Mouse (Mus musculus) lung, adult 18-20 months (tissue): ENCODE measurements around the gene Sgcd.
"Not testable (repeated sequence)": the region's sequence is repeated elsewhere in the genome, so short reads cannot be mapped to it uniquely, and the experiment has no call there.

Experiments used
- DNase-seq, 2 experiments: peaks; one replicate each; pipeline ENCODE4 v3.0.0; 2022; ENCODE audit warnings: mixed read lengths in 2 of 2

Sgcd gene

DNA sequence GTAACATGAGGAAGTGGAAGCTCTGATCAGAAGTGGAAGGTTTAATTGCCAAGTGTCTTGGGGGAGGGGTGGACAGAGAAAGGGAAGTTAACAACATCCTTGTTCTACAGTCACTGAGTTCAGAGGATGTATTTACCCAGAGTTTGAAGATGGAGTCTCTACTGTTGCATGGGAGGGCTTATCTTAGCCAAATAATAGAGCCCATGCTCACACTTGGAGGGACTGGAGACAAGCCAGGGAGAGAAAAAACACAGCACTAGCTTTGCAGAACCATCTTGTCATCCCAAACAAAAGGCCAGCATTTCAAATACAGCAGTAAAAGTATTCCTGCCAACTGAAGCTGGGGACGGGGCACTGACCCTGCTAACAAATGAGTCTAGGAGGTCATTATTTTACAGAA is 212.8 kb downstream of the Sgcd start:
- DNase-seq, result no peak

DNA sequence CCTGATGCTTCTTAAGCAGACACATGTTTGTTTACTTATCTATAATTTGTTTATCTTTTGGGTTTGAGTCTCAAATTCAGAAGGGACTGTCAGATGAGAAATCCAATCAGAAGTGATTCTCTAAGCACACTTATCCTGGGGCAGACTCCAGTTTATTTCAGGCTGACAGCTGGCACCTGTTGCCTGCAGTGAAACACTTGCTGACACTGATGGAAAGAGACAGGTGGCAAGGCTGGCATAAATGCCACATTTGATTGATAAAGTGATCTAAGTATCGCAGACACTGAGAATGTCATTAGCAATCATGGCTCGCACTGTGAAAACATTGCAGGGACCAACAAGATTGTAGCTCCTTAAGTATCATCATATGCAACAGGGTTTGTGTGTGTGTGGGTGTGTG is 222.9 kb downstream of the Sgcd start:
- no peak for DNase-seq

DNA sequence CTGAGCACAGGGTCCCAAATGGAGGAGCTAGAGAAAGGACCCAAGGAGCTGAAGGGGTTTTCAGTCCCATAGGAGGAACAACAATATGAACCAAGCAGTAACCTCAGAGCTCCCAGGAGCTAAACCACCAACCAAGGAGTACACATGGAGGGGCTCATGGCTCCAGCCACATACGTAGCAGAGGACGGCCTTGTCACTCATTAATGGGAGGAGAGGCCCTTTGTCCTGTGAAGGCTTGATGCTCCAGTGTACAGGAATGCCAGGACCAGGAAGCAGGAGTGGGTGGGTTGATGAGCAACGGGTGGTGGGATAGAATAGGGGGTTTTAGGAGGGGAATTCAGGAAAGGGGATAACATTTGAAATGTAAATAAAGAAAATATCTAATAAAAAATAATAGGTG is 225.2 kb downstream of the Sgcd start:
- not testable (repeated sequence) for DNase-seq

DNA sequence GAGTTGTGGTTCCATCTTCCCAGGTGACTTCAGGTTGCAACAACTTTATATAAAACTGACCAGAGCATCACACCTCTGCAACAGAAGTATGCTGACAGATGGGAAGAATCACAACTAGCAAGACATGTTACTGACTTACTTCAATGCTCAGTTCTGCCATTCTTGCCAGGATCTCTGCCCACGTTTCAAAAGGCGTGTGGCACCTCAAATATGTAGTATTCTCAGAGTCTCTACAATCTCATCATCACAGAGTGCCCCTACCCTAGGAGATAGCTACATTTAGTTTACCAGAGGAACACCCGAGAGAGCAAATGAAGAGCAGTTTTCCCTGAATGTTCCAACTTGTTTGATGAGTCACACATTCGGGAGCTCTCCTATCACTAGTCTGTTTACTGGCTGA is 229.8 kb downstream of the Sgcd start:
- DNase-seq, result no peak

DNA sequence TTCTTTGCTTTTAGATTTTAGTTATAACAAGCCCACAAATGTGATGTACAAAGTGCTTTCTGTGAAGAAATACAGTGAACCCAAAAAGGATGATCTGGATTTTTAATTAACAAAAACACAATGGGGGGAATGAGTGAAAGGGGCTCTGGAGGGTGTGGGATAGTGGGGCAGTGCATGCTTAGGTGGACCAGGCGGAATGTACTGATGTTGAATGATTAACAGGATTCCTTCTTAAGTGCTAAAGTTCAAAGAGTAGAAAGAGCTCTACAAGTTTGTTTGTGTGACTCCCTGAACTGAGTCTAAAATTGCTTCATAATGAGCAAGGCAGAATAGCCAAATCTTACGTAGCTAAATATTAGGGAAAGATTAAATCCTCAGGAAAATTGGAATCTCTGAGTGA is 246.0 kb downstream of the Sgcd start:
- DNase-seq, result no peak

DNA sequence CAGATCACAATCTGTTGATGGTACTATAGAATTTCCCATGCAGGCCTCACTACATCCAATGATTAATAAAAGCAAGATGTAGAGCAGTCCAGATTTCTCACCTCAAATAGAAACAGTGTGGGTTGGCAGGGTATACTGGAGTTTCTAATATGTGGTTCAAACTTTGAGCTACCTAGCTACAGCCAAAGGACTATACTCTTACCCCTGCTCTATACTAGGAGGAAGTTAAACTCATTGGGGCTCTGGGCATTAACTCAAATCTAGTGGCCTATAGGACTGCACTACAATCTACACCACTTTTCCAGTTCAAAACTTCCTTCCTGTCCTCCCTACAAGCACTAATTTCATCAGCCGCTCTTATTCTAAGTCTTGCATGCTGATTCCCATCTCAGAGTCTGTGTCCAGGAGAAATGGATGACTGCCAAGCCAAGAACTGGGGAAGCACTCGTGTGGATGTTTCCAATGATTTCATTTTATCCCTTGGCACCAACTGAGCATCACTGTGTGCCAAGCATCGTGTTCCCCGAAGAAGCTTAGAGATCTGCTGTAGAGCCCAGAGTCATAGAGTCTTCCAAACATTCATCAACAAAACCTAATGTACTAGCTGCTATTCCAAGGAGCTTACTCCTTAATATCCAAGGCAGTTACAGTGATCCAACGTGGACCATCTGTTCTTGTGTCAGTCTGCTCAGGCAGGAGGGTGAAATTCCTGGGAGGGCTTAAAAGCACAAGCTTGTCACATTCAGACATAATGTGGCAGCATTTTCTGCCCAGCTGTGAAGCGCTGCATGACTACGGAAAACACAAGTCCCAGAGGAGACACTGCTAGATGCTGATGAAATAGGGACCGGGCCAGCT is 283.6 kb downstream of the Sgcd start:
- DNase-seq, result peak in 1 of 2 experiments; percentile 1

- no peak for DNase-seq
Measured at GRCm38 (mm10) chr11:47695611-47696010, 293.2 kb downstream of the Sgcd start.

- peak in 1 of 2 experiments; percentile 7 for DNase-seq
Measured at GRCm38 (mm10) chr11:47658135-47658534, 330.6 kb downstream of the Sgcd start.

GRCm38 (mm10) chr11:47645911-47646310 is 342.9 kb downstream of the Sgcd start:
- no peak for DNase-seq

DNA sequence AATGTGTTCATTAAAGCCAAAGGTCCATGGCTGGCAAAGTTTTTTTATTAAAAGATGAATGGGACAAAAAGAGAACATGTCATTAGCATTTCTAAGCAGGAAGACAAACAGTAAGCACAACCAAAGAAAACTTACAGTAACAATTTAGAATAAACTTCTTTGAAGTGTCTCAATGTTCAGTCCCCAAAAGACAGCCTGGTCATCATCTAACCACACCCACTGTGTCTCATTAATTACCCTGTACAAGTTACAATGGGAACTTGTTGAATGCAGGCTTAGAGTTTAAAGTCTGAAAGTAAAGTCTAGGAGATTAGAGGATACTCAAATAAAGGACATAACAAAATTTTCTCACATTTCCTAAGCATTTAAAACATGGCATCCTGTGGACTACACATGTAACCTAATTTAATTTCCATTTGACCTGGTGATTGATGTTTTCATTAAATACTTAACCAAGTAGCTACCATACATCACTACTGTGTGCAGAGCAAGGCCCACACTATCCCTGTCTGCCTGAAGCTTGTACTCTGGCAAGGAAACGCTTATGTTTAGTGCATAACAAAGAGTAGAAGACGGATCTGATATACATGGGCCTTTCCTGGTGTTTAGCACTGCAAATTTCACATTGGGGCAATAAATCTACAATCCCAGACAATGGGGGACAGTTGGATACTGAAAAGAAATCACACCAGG is 347.1 kb downstream of the Sgcd start:
- no peak for DNase-seq

GRCm38 (mm10) chr11:47640556-47640955 is 348.2 kb downstream of the Sgcd start:
- no peak for DNase-seq

GRCm38 (mm10) chr11:47630186-47630585 is 358.6 kb downstream of the Sgcd start:
- DNase-seq, result no peak

GRCm38 (mm10) chr11:47609892-47610291 is 378.9 kb downstream of the Sgcd start:
- DNase-seq, result no peak

DNA sequence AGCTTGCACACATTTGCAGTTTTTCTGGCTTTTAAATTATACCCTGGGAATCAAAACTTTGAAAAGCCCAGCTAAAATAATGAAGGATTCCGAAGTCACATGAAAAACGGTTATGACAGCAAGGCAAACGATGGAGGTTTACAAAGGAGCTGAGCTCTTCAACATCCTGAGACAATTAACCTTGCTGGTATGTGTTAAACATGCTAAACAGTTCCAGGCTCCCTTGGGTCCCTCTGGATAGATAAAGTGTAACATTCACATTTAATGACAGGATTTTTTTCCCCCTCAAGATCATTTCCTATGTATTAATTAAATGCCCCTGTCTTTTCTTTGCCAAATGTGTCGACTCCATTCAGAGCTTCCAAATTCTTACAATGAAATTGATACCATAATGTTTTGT is 414.1 kb downstream of the Sgcd start:
- DNase-seq, result no peak

GRCm38 (mm10) chr11:47568488-47568887 is 420.3 kb downstream of the Sgcd start:
- DNase-seq, result no peak

GRCm38 (mm10) chr11:47566156-47566555 is 422.6 kb downstream of the Sgcd start:
- no peak for DNase-seq

DNA sequence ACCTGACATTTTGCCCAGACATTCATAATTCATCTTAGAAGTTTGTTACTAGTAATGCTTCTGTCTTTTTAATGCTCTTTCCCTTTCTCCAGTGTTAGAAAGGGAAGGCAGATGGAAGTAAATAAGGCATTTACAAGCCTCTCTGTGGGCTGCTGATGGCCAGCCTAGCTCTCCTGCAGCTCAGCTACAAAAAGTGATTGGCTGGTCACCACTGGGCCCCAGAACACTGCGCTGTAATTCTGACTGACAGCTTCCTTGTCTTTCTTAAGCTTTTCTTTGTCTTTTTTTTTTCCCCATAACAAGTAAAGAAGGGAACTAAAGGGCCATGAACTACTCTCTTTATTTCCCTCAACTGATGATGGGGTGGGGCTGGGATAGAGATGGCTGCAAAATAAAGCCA is 463.9 kb downstream of the Sgcd start:
- DNase-seq, result no peak

- DNase-seq, result no peak
Measured at GRCm38 (mm10) chr11:47508047-47508446, 480.7 kb downstream of the Sgcd start.

DNA sequence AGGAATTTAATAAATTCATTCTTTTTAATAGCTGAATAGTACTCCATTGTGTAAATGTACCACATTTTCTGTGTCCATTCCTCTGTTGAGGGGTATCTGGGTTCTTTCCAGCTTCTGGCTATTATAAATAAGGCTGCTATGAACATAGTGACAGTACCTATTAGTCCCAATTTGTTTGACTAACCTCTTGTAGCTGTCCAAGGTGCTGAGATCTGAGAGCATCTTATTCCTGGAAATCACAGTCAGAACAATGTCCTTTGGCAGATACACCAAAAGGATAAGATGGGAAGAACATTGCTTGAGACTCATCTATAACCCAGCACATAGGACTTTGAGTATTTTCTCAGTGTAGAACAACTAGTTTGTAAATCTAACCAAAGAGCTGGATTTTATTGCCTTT is 485.5 kb downstream of the Sgcd start:
- not testable (repeated sequence) for DNase-seq

DNA sequence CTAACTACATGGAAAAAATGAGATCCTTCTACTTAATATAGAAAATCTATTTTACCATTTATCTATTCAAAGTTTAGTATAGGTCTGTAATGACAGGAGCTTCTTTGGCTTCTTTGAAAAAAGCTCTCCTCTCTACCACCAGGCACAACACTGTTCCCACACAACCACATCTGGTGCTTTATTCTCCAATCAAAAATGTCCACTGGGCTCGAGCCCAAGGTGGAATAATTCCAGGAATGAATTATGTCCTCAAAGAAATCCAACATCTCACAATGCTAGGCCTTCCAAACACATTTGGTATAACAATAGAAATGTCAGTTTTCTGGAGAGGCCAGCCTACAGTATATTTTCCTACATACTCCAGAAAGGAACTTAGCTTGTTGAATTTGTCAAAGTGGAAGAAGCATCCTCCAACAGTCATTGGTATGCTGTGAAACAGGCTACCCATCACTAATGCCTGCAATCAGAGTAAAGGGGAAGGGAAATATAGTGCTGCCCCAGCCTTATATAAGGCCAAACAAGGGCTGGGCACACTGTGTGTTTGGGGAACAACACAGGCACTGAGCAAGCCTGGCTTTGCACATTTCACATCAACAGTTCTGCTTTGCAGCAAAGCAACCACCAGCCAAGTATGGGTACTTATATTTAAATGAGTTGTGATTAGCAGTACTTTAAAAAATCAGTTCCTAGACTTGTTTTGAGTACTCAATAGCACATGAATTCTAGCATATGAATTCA is 515.1 kb downstream of the Sgcd start:
- no peak for DNase-seq

DNA sequence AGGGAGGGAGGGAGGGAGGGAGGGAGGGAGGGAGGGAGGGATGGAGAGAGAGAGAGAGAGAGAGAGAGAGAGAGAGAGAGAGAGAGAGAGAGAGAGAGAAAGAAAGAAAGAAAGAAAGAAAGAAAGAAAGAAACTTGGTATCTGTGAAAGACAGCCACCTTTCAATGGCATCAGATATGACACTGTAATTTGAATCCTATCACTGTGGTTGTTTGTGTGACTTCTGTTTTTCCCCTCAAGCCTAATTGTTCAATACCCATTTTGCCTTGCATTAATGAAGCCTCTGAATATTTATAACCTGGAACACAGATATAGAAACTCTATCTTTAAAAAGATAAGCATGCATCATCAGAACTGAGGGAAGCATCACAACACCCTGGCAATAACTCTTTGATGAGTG is 528.1 kb downstream of the Sgcd start:
- not testable (repeated sequence) for DNase-seq

DNA sequence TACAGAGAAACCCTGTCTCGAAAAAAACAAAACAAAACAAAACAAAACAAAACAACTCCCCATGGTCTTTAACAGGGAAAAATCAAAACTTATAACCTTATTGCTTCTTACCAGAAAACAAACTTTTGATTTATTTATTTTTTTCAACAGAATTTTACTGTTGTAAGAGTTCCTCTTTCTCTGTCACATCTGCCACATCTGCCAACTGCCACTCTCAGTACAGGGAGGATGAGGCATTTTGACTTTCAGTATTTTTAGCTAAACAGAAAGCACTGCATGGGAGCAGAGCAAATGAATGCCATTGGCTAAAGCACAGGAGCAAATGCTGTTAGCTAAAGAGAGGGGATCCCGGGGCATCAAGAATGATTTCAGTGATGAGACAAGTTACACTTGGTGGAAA is 528.6 kb downstream of the Sgcd start:
- no peak for DNase-seq

GRCm38 (mm10) chr11:47459214-47459613 is 529.6 kb downstream of the Sgcd start:
- no peak for DNase-seq

DNA sequence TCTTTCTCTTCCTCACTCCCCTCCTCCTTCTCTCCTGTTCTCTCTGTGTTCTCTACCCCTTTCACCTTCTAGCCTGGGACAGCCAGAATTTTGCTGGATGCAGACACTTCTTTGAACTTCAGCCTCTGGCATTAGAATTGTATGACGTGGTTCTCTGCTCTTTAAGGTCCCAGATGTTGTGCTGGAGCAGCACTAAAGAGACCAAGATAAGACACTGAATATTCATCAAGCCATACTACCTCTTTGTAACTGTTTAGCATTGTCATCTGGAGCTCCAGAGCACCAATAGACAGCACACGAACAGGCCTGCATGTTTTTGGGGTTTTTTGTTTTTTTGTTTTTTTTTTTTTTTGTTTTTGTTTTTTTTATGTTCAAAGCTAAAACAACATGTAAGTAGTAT is 541.0 kb downstream of the Sgcd start:
- DNase-seq, result no peak
